Mouse (Mus musculus): ENCODE measurements at regions not wholly inside any gene's neighbourhood (a gene's known extent, or its start where the extent isn't known, plus 50 kb on each side); places are given as distances from the start of the nearest gene placed in this dataset.

GRCm38 (mm10) chr8:88972993-88973690, 70.8 kb downstream of the Sall1 start:
- DNase-seq (ENCODE audit: low read depth) = no peak

GRCm38 (mm10) chr8:88958843-88959242, 85.1 kb downstream of the Sall1 start:
- DNase-seq (ENCODE audit: low read depth) = no peak

GRCm38 (mm10) chr8:88953178-88953577, 90.8 kb downstream of the Sall1 start:
- DNase-seq (ENCODE audit: low read depth) = no peak

- no peak for DNase-seq (ENCODE audit: low read depth)
Observed at GRCm38 (mm10) chr8:88951829-88952155, 92.2 kb downstream of the Sall1 start.

- DNase-seq (ENCODE audit: low read depth) = no peak
Observed at GRCm38 (mm10) chr8:88951145-88951828, 92.7 kb downstream of the Sall1 start.

- DNase-seq (ENCODE audit: low read depth) = no peak
Observed at GRCm38 (mm10) chr8:88949975-88950374, 94.0 kb downstream of the Sall1 start.

- no peak for DNase-seq (ENCODE audit: low read depth)
Observed at GRCm38 (mm10) chr8:88948981-88949380, 95.0 kb downstream of the Sall1 start.

- DNase-seq (ENCODE audit: low read depth) = no peak
Observed at GRCm38 (mm10) chr8:88948328-88948727, 95.6 kb downstream of the Sall1 start.

- DNase-seq (ENCODE audit: low read depth) = no peak
Observed at GRCm38 (mm10) chr8:88947384-88947783, 96.6 kb downstream of the Sall1 start.

- no peak for DNase-seq (ENCODE audit: low read depth)
Observed at GRCm38 (mm10) chr8:88945656-88946055, 98.3 kb downstream of the Sall1 start.

- DNase-seq (ENCODE audit: low read depth) = peak; percentile 2
Observed at GRCm38 (mm10) chr8:88944038-88944437, 99.9 kb downstream of the Sall1 start.

GRCm38 (mm10) chr8:88939071-88939746, 104.8 kb downstream of the Sall1 start:
- DNase-seq (ENCODE audit: low read depth) = no peak

GRCm38 (mm10) chr8:88934708-88935107, 109.3 kb downstream of the Sall1 start:
- DNase-seq (ENCODE audit: low read depth) = no peak

- DNase-seq (ENCODE audit: low read depth) = no peak
Observed at GRCm38 (mm10) chr8:88931050-88931449, 112.9 kb downstream of the Sall1 start.

GRCm38 (mm10) chr8:88930370-88930769, 113.6 kb downstream of the Sall1 start:
- DNase-seq (ENCODE audit: low read depth) = no peak

- no peak for DNase-seq (ENCODE audit: low read depth)
Observed at GRCm38 (mm10) chr8:88928675-88929377, 115.1 kb downstream of the Sall1 start.

GRCm38 (mm10) chr8:88922840-88923239, 121.1 kb downstream of the Sall1 start:
- DNase-seq (ENCODE audit: low read depth) = no peak

GRCm38 (mm10) chr8:88921967-88922366, 122.0 kb downstream of the Sall1 start:
- DNase-seq (ENCODE audit: low read depth) = no peak

GRCm38 (mm10) chr8:88919282-88919681, 124.7 kb downstream of the Sall1 start:
- no peak for DNase-seq (ENCODE audit: low read depth)

- no peak for DNase-seq (ENCODE audit: low read depth)
Observed at GRCm38 (mm10) chr8:88916064-88916463, 127.9 kb downstream of the Sall1 start.

- DNase-seq (ENCODE audit: low read depth) = no peak
Observed at GRCm38 (mm10) chr8:88914657-88915056, 129.3 kb downstream of the Sall1 start.

- DNase-seq (ENCODE audit: low read depth) = no peak
Observed at GRCm38 (mm10) chr8:88914190-88914589, 129.8 kb downstream of the Sall1 start.

- DNase-seq (ENCODE audit: low read depth) = no peak
Observed at GRCm38 (mm10) chr8:88906244-88906643, 137.7 kb downstream of the Sall1 start.

All from induced T-regulatory cell, adult 2 months (primary cell).